Mouse (Mus musculus) ES-E14 (cell line): ENCODE data around the gene Tbc1d2. TPM values are rescaled to one million over a fixed set of nuclear protein-coding genes. Genes with fewer than 3 reads are reported as not detected.
"Not testable (repeated sequence)": the region's sequence is repeated elsewhere in the genome, so short reads cannot be mapped to it uniquely, and the experiment has no call there.

Experiments
- DNase-seq: peaks from one replicate; pipeline ENCODE4 v3.0.0-alpha.2; 2013; ENCODE audit warnings: low read depth, low spot score
- H3K27ac ChIP-seq: 2 replicates; pipeline ENCODE4 v1.5.1; 2012; ENCODE audit warnings: low read depth, mild to moderate bottlenecking, low read length, moderate library complexity, mixed read lengths; ENCODE audit not compliant: poor library complexity, insufficient read depth, severe bottlenecking
- H3K36me3 ChIP-seq: 2 replicates; pipeline ENCODE4 v1.6.1; 2012; ENCODE audit warnings: mild to moderate bottlenecking, low read length, moderate library complexity, mixed read lengths; ENCODE audit not compliant: control insufficient read depth, poor library complexity, insufficient read depth, severe bottlenecking
- H3K4me1 ChIP-seq, 2 experiments: fragments of 150-350 bp in 1 of 2; sonication (generic) in 1 of 2; 2 replicates each; pipeline ENCODE4 v1.6.1; 2012; ENCODE audit warnings: low read length in 2 of 2, mild to moderate bottlenecking in 1 of 2, mixed read lengths in 1 of 2; ENCODE audit not compliant: control insufficient read depth in 2 of 2, insufficient read depth in 2 of 2, poor library complexity in 1 of 2
- H3K4me3 ChIP-seq, 2 experiments: fragments of 150-350 bp in 1 of 2; sonication (generic) in 1 of 2; 2 replicates each; pipeline ENCODE4 v1.5.1; 2012; ENCODE audit warnings: low read length in 2 of 2, low read depth in 1 of 2, mild to moderate bottlenecking in 1 of 2, mixed read lengths in 1 of 2; ENCODE audit not compliant: insufficient read depth in 1 of 2, poor library complexity in 1 of 2, severe bottlenecking in 1 of 2
- H3K9ac ChIP-seq: 2 replicates; pipeline ENCODE4 v1.6.1; 2012; ENCODE audit warnings: low read depth, mild to moderate bottlenecking, low read length, mixed read lengths; ENCODE audit not compliant: poor library complexity, insufficient read depth, severe bottlenecking
- H3K9me3 ChIP-seq: fragments of 150-350 bp; sonication (generic); 2 replicates; pipeline ENCODE4 v1.6.1; 2012; ENCODE audit warnings: low read depth, mild to moderate bottlenecking, low read length; ENCODE audit not compliant: control insufficient read depth, insufficient read depth
- CHD2 ChIP-seq: IDR thresholded peaks from 2 replicates; pipeline ENCODE4 v1.6.1; 2014; ENCODE audit warnings: mild to moderate bottlenecking, low read depth, low read length, inconsistent platforms
- HCFC1 ChIP-seq: IDR thresholded peaks from 2 replicates; pipeline ENCODE4 v1.6.1; 2012; ENCODE audit warnings: low read length, inconsistent platforms, borderline replicate concordance; ENCODE audit not compliant: insufficient read depth
- MAFK ChIP-seq: IDR thresholded peaks from 2 replicates; pipeline ENCODE4 v1.6.1; 2014; ENCODE audit warnings: mild to moderate bottlenecking, low read depth, low read length, inconsistent platforms; ENCODE audit not compliant: insufficient read depth
- ZC3H11A ChIP-seq: IDR thresholded peaks from 2 replicates; pipeline ENCODE4 v1.6.1; 2012; ENCODE audit warnings: low read depth, mild to moderate bottlenecking, inconsistent platforms, low read length, borderline replicate concordance
- ZNF384 ChIP-seq: IDR thresholded peaks from 2 replicates; pipeline ENCODE4 v1.6.1; 2012; ENCODE audit warnings: low read depth, low read length, inconsistent platforms
- in situ Hi-C, 2 experiments: fragments of 600-800 bp; cut with MboI; formaldehyde crosslinking; loops; one replicate each; pipeline ENCODE4 v1.15.1; 2025; ENCODE audit warnings: low sequenced_read_pairs in 2 of 2, inconsistent platforms in 1 of 2; ENCODE audit not compliant: unreplicated experiment in 2 of 2
- total RNA-seq: library from RNA; depleted of rRNA; stranded (reverse); fragments of 300-350 nt; gene quantifications from 2 replicates; pipeline ENCODE4 v1.2.3, GENCODE M21; 2012

The Tbc1d2 gene
- total RNA-seq, 1 experiment: 6.6 TPM

- peaks cover 0 to 23% of the 10 kb centered on the region in 2 experiments; a peak in 2 of 4 replicates for H3K4me1 ChIP-seq
- in situ Hi-C loops: no loop called here
- H3K36me3 ChIP-seq: peaks cover 3% of the 10 kb centered on the region; the same call in 1 of the 2 replicates
- no peak for TF ChIP-seq HCFC1
- TF ChIP-seq ZC3H11A: no peak
- TF ChIP-seq ZNF384: no peak
- TF ChIP-seq CHD2: no peak
- TF ChIP-seq MAFK: no peak
- H3K27ac ChIP-seq: no peak overlapping the region
- no peak for DNase-seq
- no peak overlapping the region for H3K4me3 ChIP-seq
- H3K9me3 ChIP-seq: no peaks in the 10 kb centered on the region
- no peak overlapping the region for H3K9ac ChIP-seq
These were observed 8.7 kb downstream of the Tbc1d2 start for GRCm38 (mm10) chr4:46641283-46641682.

GRCm38 (mm10) chr4:46639866-46640265 lies 10.1 kb downstream of the Tbc1d2 start:
- TF ChIP-seq HCFC1: no peak
- no peak for TF ChIP-seq CHD2
- TF ChIP-seq ZC3H11A: no peak
- TF ChIP-seq ZNF384: no peak
- Histone ChIP-seq H3K4me1 (peaks cover 0 to 32% of the 10 kb centered on the region in 2 experiments; a peak in 2 of 4 replicates), H3K36me3 (peaks cover 3% of the 10 kb centered on the region; the same call in 1 of the 2 replicates), H3K27ac (no peak overlapping the region), H3K9ac (no peak overlapping the region), H3K9me3 (no peaks in the 10 kb centered on the region), H3K4me3 (no peak overlapping the region)
- no peak for DNase-seq
- in situ Hi-C loops: no loop called here

GRCm38 (mm10) chr4:46637250-46637649 lies 12.8 kb downstream of the Tbc1d2 start:
- DNase-seq, H3K9ac ChIP-seq, H3K36me3 ChIP-seq, in situ Hi-C loops, H3K9me3 ChIP-seq, H3K27ac ChIP-seq, H3K4me3 ChIP-seq: not testable (repeated sequence)
- H3K4me1 ChIP-seq: peaks cover 0 to 26% of the 10 kb centered on the region in 2 experiments; a peak in 2 of 4 replicates

- Histone ChIP-seq H3K9ac (no peak overlapping the region), H3K36me3 (no peaks in the 10 kb centered on the region), H3K4me3 (no peak overlapping the region), H3K27ac (no peak overlapping the region), H3K4me1 (peaks cover 0 to 30% of the 10 kb centered on the region in 2 experiments; a peak in 2 of 4 replicates), H3K9me3 (no peaks in the 10 kb centered on the region)
- TF ChIP-seq CHD2 (no peak), ZNF384 (no peak)
- in situ Hi-C loops: no loop called here
- no peak for DNase-seq
These were observed 14.1 kb downstream of the Tbc1d2 start for GRCm38 (mm10) chr4:46635702-46636430.

- Histone ChIP-seq H3K36me3 (no peaks in the 10 kb centered on the region), H3K4me1 (peaks cover 1 to 40% of the 10 kb centered on the region in 2 experiments; a peak in 2 of 4 replicates), H3K9ac (no peak overlapping the region), H3K9me3 (no peaks in the 10 kb centered on the region), H3K4me3 (no peak overlapping the region), H3K27ac (no peak overlapping the region)
- no peak for DNase-seq
- in situ Hi-C loops: no loop called here
- TF ChIP-seq MAFK (no peak), ZNF384 (no peak), HCFC1 (no peak), CHD2 (no peak), ZC3H11A (no peak)
These were observed 15.1 kb downstream of the Tbc1d2 start for GRCm38 (mm10) chr4:46634881-46635280.

GRCm38 (mm10) chr4:46633565-46633964 lies 16.4 kb downstream of the Tbc1d2 start:
- in situ Hi-C loops, DNase-seq, H3K36me3 ChIP-seq, H3K9ac ChIP-seq, H3K4me3 ChIP-seq, H3K9me3 ChIP-seq, H3K27ac ChIP-seq: not testable (repeated sequence)
- peaks cover 11 to 47% of the 10 kb centered on the region in 2 experiments for H3K4me1 ChIP-seq
